Mouse (Mus musculus): ENCODE results near the gene Epn2.
"Not testable (repeated sequence)": the region's sequence is repeated elsewhere in the genome, so short reads cannot be mapped to it uniquely, and the experiment has no call there.

Gene Epn2

DNA sequence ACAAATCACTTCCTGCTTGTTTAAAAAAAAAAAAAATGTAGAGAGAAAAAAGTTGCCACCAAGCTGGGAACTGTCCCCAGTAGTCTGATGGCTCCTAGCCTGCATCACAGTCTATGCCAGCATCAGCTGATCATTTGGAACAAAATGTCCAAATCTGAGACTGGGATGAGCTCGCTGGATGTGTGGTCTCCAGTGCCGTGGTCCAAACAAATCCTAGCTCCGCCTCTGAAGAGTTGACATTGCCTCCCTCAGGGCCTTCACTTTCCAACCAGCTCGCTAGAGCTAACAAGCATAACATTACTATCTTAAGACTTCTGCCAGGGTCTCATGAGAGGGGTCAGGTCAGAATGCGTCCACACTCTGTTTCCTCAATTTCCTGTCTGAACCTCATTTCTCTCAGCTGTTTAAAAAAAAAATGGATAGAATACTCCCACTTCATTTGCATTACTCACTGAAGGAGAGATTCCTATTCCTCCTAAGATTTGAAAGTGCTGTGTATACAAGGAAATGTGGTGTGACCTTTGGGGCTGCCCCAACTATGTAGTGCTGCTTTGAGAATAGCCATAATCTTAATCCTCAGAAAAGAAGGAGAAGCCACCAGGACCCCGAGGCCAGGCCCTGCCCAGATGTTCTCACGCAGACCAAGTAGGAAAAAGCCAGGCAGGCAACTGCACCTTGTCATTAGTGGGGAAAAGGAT is 11.2 kb upstream of the Epn2 start:
- DNase-seq = no peak

DNA sequence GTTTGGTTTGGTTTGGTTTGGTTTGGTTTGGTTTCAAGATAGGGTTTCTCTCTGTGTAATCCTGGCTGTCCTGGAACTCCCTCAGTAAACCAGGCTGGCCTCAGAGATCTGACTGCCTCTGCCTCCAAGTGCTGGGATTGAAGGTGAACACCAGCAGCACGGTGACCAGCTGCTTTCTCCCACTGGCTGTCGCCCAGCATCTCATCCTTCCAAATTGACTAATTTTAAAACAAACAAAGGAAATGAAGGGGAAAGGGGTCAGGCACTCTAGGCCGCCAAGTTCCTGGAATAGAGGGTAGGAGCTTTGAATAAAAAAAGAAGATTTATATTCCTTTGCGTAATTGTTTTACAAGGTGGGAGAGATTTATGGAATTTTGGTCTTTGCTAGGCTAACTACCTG is 5.9 kb upstream of the Epn2 start:
- DNase-seq = no peak

GRCm38 (mm10) chr11:61584830-61585229 is 5.3 kb upstream of the Epn2 start:
- DNase-seq = no peak

GRCm38 (mm10) chr11:61584096-61584495 is 4.6 kb upstream of the Epn2 start:
- DNase-seq = no peak

DNA sequence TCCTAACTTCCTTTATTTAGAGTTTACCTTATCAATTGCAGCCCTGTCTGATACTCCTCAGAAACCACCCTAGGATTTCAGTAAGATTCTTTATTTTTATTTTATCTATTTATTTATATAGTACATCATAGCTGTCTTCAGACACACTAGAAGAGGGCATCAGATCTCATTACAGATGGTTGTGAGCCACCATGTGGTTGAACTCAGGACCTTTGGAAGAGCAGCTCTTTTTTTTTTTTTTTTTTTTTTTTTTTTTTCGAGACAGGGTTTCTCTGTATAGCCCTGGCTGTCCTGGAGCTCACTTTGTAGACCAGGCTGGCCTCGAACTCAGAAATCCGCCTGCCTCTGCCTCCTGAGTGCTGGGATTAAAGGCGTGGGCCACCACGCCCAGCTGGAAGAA is 3.3 kb upstream of the Epn2 start:
- DNase-seq = not testable (repeated sequence)

- DNase-seq = no peak
Observed at GRCm38 (mm10) chr11:61579878-61580381, 443 bp upstream of the Epn2 start.

DNA sequence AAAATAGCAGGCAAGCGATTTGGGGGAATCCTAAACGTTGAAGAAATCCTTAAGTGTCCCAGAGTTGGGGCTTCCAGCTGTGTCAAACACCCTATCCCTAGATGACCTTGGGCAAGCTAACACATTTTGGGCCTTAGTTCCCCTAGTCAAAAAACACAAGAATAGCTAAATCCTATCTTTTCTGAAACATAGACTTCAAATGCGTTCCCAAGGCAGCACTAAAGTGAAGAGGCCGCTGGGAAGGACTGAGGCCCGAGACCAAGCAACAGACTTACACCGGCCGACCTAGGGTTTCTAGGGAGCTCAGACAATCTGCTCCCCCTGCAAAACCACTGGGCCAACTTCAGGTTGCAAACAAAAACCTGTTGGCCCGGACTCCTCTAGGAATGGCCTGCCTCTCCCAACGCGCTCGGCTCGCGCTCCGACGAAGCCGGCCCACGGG is 925 bp downstream of the Epn2 start:
- no peak for DNase-seq

- no peak for DNase-seq
Observed at GRCm38 (mm10) chr11:61577991-61578390, 1.5 kb downstream of the Epn2 start.

- DNase-seq = no peak
Observed at GRCm38 (mm10) chr11:61577349-61577748, 2.1 kb downstream of the Epn2 start.

GRCm38 (mm10) chr11:61573266-61573665 is 6.2 kb downstream of the Epn2 start:
- no peak for DNase-seq

DNA sequence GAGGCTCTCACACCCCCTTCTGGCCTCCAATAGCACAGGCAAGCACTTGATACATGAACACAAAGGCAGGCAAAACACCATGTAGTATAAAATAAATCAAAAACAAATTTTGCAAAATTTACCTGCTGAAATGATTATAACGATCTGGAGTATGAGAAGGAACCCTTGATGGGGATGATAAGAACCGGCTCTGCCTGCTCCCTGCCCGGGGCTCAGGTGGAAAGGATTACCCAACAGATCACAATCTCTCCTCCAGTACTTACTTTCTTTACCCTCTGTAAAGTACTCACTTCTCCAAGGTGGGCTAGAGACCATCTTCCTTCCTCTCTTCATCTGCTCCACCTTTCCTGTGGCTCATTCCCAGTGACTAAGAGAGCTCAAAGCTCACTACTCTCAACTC is 8.3 kb downstream of the Epn2 start:
- DNase-seq = no peak

GRCm38 (mm10) chr11:61569671-61570070 is 9.8 kb downstream of the Epn2 start:
- DNase-seq = no peak

GRCm38 (mm10) chr11:61564566-61564965 is 14.9 kb downstream of the Epn2 start:
- DNase-seq = no peak

- no peak for DNase-seq
Observed at GRCm38 (mm10) chr11:61563939-61564338, 15.5 kb downstream of the Epn2 start.

GRCm38 (mm10) chr11:61562421-61562820 is 17.1 kb downstream of the Epn2 start:
- DNase-seq = no peak

GRCm38 (mm10) chr11:61559572-61559971 is 19.9 kb downstream of the Epn2 start:
- no peak for DNase-seq

- DNase-seq = no peak
Observed at GRCm38 (mm10) chr11:61553015-61553754, 26.3 kb downstream of the Epn2 start.

GRCm38 (mm10) chr11:61550631-61551030 is 28.9 kb downstream of the Epn2 start:
- DNase-seq = no peak

DNA sequence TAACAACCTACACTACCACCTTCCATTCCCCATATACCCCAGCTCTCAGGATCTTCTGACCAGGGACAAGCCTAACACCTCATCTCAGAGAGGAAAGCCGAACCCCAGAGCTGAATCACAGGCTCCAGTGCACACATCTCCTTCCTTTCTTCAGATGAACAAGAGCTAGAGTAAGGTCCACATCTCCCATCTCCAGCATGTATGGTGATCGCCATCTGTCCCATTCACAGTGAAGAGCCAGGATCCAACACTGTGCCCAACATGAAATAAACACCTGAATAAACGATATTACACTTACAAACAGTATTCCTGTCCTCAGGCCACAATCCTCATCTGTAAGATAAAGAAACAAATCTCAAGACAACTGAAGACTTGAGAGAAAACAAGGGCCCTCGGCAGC is 31.8 kb downstream of the Epn2 start:
- no peak for DNase-seq

- DNase-seq = no peak
Observed at GRCm38 (mm10) chr11:61546452-61546851, 33.0 kb downstream of the Epn2 start.

DNA sequence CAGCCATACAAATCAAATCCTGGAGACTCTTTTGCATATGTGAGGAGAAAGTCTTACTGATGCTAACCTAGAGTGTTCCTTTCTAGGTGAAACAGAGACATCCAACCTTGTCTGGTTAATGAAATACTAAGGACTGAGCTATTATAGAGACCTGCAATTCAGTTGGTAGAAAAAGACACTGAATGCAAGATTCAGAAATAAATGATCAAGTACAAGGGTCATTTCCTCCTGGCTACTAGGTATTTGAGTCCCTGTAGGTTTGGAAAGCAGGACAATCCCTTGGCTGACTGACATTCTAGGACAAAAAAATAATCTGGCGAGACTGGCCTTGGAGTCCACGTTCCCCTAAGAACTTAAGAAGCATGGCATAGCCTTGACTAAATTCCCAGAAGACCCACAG is 33.9 kb downstream of the Epn2 start:
- DNase-seq = no peak

DNA sequence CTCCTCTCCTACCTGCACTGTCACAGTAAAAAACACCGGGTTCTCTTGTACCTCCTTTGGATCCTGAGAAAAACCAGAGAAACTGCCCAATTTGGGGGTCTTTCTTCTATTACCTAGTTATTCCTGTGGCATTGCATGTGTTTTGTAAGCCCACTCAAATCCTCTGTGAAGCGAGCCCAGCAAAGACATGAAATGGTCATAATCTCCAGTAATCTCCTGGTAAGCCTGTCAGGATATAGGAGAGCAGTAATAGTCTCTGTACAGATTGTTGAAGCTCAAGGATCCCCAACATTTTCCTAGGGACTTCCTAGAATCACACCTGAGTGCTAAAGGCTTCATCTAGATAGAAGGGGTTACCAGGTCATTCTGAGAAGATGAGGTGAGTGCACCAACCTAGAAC is 38.4 kb downstream of the Epn2 start:
- no peak for DNase-seq

- no peak for DNase-seq
Observed at GRCm38 (mm10) chr11:61540642-61541041, 38.8 kb downstream of the Epn2 start.

DNA sequence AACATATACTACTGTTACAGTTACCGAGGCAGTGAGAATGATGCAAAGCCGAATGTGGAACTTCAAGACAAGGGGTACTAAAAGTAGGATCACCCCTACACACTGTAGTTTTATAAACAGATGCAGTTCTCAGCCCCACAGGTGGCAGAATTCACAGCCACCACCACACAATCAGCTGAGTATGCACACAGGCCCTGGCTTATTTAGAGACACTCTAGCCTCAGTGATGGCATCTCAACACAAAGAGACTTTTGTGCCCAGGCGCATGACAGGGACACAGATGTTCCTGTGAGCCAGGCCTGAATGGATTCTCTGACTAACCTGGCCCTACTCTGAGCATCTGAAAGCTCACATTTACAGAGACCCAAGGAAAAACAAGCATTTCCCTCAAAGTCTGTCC is 42.1 kb downstream of the Epn2 start:
- no peak for DNase-seq
